Mouse (Mus musculus) erythroblast, adult 5-6 weeks (primary cell): ENCODE results near the gene Stk33. TPM values are rescaled to one million over a fixed set of nuclear protein-coding genes. Genes with fewer than 3 reads are reported as not detected.
A peak's percentile ranks its signal among the peaks of the same experiment; 100 is the strongest.
"Not testable (repeated sequence)": the region's sequence is repeated elsewhere in the genome, so short reads cannot be mapped to it uniquely, and the experiment has no call there.

Experiments
- ATAC-seq: replicated peaks from 2 replicates; pipeline ENCODE4 v1.8.0; 2016; ENCODE audit warnings: moderate number of reproducible peaks, mild to moderate bottlenecking, moderate TSS enrichment, inconsistent platforms; ENCODE audit not compliant: poor library complexity, low FRiP score, severe bottlenecking
- total RNA-seq, 2 experiments: library from RNA; stranded (forward) in 1 of 2; stranded (reverse) in 1 of 2; fragments of 150-400 nt in 1 of 2; fragments of 200-764, 138-1000 nt in 1 of 2; gene quantifications; 2 replicates each; pipeline versions ENCODE4 v1.2.3 to v1.2.4; 2015 to 2017; ENCODE audit warnings: low replicate concordance in 2 of 2

Stk33 gene
- not detected in 2 replicates for total RNA-seq (2015; ENCODE audit: low replicate concordance)
- not detected in 2 replicates for total RNA-seq (2017; ENCODE audit: low replicate concordance)

DNA sequence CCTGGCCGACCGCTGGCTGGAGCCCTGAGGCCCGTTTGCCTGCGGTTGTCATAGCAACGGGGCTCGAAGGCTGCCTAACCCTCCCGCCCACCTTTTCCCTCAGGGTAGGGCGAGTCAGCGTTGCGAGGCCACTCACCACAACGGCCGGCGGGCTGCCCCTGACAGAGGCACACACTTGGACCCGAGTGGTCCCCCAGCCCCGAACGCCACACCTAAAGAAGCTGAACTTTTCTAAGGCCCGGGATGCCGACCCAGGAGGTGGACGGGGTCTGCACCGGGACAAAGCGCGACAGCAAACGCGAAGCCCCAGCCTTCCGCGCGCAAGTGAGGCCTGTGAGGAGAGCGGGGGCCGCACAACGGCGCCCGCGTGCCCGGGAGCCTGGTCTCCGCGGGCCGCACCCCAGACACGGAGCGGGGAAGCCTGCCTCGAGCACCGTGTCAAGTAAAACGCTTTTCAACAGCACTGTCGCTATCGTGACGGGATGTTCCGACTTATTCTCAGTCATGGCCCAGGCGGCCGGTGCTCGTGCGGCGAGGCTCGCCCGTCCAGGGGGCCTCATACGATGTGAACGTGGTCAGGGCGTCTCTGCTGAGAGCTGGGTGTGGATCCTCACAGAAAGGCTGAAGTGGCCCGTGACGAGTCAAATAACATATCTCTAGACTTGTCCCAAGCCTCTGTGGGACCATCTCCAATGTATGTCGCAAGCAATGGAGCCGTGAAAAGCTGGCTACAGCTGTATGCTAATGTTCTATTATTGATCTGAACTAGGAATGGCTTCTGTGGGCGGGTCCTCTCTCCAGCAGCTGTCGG lies at the start of gene Stk33:
TSS of gene Stk33 (minus strand) at position 301 of the 811 bp plus-strand sequence.
- ATAC-seq: no peak

DNA sequence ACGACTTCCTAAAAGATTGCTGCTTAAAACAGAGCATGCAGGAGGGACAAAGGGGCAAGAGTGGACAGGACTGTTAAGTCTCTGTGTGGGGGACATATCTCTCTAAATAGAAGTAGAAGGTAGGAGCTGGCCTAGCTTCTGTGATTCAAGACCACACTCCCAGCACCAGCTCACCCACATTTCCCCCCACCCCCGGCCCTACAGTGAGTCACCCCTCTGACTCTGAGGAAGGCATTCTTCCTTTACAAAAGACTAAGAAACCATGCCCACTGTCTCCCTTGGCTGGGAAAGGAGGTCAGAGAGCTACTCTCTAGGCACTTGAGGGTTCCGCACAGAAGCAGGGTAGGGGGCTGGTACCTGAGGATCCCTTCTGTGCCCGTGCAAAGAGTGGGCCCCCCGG lies 45.3 kb upstream of the Stk33 start:
- ATAC-seq: no peak

DNA sequence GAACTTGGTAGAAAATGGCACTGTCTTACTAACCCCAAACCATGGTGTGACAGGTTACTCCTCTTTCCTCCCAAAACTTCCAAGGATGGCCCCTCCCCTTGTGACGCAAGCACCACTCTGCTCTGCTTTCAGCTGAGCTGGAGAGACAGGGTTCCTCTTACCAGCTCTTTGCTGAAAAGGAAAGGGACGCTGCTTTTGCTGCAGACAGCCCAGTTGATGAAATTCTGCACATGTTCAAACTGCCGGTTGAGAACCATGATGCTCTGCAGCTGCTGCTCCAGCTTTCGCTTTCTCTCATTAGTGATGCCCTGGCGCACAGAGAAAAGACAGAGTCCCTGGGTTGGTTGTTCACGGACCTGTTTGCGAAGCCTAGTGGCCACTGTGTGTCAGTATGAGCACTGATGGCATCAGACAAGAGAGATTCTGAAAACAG lies 41.9 kb upstream of the Stk33 start:
- ATAC-seq: no peak

DNA sequence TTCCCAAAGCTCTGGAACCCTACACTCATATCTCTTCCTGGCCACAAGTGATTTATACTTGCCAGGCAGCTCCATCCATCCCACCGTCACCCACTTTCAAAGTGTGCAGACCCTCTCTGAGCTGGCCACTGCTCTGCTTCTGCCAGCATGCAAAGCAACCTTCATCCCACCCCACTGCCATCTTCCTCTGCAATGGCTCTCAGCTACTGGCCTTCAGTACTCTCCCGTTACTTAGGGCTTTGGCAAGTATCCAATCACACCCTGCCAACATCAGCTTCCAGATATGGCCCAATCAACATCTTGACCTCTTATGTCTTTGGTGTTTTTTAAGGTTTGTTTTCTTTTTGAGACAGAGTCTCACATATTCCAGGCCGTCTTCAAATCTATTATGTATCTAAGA lies 39.0 kb upstream of the Stk33 start:
- no peak for ATAC-seq

DNA sequence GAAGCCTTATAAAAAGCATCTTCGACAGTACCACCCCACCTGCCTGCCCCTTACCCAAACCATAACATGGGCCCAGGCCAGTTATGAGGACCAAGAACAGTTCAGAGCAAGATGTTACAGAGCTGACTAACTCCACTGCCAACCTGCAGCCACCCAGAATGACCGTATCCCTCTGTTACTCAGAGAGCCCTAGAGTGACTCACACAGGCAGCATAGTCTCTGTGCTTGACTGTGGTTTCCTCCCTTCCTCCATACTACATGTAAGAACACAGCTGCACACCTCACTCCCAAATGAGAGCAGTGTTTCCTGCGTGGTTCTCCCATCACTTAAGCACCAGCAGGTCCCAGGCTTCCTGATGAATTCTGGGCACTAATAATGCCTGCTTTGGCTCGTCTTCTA lies 31.8 kb upstream of the Stk33 start:
- no peak for ATAC-seq

DNA sequence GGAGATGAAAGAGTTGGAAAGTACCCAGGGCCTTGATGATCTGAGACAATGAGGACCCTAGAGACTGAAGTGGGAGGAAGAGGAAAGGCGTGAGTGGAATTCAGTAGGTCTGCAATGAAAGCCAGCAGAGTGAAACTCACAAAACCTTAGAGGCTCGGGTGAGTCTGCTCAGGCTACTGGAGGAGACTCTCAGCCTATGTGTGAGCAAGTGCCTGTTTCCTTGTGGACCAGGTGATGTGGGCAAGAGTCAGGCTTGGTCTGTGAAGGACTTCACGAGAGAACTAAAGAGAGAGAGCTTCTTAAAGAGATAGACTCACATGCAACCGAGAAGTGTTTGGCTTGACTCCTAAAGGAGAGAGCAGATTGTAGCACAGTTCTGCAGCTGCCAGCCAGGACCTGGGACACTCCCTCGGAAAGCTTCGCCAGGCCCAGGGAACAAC lies 29.4 kb upstream of the Stk33 start:
- ATAC-seq: no peak

DNA sequence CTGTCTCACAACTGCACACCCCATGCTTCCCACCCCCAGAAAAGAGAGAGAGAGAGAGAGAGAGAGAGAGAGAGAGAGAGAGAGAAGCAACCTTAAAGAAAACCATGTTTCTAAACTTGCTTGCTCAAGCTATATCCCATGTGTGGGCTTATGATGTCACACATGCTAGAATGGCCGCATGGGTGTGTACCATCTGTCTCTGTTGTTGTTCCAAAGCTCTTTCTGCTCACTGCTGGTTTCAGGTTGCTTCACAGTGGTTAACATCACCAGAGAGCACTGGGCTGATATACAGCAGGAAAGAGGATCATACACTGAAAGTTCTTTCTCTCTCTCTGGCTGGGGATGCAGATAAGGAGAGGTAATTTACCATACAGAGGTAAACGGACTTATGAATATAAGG lies 28.7 kb upstream of the Stk33 start:
- ATAC-seq: no peak

DNA sequence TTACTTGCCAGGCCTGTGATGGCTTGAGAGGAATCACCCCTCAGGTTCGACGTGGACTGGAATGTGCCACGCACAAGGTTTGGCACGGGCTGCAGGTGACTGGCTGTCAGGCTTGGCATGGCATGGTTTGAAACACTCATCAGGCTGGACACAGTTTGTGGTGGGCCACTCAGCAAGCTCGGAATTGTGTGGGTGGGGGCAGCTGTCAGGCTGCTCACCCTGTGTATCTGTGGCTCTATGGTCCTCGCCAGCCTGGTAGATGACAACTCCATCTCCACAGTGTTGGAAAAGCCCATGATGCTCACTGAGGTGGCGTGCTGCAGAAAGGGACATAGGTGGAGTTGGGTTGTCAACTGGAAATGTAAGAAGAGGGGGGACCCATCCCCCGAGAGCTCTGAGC lies 21.8 kb upstream of the Stk33 start:
- no peak for ATAC-seq

DNA sequence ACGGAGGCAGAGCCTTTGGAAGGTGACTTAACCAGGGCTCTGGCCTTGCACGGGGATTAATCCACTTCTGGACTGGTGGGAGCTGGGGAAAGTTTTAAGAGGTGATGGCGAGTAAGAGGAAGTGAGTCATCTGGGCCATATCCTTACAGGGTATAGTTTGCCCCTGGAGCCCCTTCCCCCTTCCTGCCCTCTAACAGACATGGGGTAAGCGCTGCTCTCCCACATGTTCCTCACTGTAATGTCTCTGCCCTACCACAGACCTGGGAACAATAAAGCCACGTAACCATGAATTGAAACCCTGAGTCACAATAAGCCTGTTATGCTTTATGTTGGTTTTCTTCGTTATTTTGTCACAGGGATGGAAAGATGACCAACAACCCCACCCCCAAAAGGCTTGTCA lies 17.7 kb upstream of the Stk33 start:
- no peak for ATAC-seq

DNA sequence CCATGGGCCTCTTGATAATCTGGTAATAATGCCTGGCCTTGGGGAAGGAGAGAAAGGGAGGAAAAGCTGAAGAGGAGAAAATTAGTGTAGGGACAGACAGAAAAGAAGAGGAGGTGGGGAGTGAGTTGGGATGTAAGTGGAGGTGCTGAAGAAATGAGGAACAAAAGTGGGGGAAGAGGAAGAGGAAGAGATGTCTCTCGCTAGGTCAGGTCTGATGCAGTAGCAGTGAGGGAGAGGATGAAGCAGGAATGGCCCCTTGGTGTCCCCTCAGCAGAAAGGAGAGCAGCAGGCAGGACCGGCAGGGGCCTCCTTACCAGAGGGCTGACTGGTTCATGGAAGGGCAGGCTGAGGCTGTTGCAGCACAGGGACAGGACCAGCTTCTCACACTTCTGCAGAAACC lies 16.9 kb upstream of the Stk33 start:
- ATAC-seq: no peak

DNA sequence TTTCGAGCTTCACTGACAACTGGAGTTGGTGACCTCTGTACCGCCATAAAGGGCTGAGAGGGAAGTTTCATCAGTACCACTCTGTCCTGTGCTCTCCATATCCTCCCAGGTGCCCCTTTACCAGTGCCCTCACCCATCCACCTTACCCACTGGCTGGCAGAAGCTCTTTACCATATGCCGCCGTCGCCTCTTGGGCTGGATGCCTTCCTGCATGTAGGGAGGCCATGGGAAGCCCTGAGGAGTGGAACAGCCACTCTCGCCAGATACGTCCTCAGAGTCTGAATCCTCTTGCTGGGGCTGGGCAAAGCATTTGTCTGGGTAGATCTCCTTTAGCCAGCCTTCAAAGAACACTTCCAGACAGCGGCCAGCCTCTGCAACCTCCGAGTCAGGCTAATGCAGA lies 16.0 kb upstream of the Stk33 start:
- no peak for ATAC-seq

DNA sequence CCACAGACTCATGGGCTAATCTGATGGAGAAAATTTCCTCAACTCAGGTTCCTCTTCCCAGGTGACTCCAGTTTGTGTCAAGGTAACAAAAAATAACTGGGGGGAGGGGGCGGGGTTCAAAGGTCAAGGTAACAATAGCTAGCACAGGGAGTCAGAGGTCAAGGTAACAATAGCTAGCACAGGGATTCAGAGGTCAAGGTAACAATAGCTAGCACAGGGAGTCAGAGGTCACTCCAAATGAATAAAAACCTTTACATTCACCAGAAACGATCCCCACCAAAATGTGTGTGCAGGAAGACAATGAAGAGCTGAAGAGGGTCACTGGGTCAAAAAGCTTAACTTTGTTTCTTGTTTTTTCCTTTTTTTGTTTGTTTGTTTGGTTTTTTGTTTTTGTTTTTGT lies 9.2 kb upstream of the Stk33 start:
- ATAC-seq: no peak

DNA sequence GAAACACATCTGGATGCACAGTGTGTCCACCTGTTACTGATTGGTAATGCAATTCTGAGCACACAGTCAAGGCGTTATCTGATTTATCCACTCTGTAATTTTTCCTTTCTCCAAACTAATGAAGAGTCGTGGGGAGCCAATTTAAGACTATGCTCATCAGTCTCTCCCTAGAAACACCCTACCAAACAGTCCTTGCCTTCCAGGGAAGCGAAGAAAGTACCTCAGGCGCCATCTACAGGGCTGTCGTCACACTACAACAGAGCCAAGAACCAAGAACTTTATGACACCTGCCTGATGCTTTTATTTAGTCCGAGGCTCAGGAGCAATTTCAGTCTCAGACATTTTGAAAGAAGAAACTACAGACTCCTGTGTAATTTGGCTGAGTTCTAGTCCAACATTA lies 6.1 kb upstream of the Stk33 start:
- 0 out of 2 replicates have a peak, but pooled peaks have one; percentile 55 for ATAC-seq

DNA sequence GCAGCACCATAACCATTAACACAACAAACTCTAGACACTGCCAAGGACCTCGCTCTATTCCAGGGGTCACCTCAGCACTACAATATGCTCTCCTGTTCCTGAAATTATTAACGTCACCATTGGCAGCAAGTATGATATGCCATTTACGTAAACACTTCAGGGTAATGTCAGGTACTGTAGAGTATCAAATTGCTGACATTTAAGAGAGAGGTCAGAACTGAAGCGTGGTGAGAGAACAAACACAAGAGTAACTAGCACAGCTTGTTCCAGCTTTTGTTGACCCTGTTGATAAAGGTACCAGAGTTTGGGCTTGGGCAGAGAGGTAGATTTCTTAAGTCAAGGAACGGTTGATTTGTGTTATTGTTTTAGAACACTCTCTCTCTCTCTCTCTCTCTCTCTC lies 3.9 kb upstream of the Stk33 start:
- ATAC-seq: no peak

DNA sequence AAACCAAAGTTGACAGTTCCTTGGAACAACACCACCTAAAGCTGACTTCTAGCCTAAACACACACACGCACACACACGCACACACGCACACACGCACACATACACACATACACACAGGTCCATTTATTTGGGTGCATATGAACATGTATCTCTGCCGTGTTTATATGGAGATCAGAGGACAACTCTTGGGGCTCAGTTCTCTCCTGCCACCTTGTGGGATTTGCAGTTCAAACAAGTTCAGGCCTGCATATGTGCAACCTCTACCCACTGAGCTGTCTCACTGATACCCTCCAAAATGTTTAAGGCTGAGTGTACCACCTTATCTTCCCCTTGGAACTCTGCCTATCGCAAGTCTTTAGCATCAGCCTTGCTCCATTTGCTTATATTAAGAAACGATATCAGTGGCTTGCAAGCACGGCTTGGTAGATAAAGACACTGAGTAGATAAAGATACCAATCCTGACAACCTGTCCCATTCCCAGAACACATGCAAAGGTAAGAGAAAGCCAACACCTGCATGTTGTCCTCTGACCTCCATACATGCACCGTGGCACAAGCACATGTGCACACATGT lies 1.9 kb upstream of the Stk33 start:
- ATAC-seq: no peak

DNA sequence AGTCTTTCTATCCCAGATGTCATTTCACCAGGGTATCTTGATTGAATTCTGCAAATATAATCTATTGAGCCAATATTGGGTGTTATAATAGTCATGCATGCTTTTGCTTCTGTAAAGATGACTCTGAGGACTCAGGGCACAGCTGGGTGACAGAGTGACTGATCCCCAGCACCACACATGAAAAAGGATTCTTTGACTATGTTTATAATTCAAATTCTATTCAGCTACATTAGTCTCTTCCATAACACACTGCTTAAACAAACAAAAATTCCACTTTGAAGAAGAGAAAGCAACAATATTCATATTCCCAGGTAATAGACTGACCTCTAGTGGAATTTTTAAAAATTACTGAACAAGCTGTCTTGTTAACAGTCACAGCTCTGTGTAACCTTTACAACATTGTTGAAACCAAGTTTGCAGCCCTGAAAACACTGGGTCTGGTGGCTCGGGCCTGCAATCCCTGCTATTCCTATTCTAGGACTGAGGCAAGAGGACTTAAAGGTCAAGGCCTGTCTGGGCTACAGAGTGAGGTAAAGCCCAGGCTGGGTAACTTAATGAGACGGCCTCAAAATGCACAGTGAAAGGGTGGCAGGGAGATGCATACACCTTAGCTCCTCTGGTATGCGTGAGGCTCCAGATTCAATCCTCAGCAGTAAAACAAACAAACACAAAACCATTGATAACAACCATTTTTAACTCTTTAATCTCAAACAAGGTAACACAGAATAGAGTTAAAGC lies 14.3 kb downstream of the Stk33 start:
- ATAC-seq: no peak

DNA sequence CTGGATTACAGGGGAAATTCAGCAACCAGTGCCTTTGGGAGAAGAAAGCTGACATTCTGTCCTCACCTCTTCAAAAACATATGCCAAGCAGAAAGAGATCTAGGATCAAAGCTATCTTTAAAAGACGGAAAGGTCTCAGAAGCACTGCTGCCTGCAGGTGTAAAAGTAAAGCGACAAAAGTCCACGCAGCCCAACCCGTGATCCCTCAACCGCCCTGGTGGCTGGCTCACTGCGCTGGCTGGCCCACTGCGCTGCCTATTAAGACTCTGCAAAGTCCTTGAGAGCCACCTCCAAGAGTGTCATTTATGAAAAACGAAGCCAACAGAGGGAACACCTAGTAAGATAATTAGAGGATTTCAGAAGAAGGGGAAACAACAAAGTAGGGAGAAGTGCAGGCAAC lies 16.1 kb downstream of the Stk33 start:
- no peak for ATAC-seq

DNA sequence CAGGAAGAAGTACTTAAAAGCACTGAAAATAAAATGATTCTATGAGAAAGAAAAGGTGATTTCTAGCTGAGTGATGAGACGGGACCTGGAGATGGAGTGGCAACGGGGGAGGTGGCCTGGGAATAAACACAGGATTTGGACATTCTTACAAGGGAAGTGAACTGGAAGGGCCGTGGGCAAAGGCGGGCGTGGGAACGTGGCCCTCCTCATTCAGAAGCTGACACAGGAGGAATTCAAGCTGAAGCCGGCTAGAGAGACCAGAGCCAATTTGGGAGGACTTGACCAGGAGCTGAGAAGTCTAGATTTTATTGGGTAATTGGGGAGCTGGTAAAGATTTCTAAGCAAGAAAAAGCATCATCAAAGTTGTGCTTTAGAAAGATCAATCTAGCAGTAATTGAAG lies 33.4 kb downstream of the Stk33 start:
- no peak for ATAC-seq

DNA sequence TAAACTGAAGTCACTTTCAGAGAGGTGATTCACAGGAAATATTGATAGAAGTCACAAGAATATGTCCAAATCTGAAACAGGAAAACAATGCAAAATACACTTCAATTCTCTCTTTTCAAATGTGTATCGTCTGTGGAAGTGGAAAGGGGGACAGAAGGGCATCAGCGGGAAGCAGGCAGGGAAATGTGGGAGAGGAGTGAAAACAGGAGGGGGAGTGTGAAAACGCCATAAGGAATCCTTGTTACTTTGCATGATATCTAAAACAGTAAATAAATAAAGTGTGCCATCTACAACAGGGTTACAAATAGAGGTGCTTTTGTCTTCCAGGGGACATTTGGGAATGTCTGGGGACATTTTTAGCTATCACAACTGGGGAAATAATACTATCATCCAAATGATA lies 39.6 kb downstream of the Stk33 start:
- ATAC-seq: no peak

DNA sequence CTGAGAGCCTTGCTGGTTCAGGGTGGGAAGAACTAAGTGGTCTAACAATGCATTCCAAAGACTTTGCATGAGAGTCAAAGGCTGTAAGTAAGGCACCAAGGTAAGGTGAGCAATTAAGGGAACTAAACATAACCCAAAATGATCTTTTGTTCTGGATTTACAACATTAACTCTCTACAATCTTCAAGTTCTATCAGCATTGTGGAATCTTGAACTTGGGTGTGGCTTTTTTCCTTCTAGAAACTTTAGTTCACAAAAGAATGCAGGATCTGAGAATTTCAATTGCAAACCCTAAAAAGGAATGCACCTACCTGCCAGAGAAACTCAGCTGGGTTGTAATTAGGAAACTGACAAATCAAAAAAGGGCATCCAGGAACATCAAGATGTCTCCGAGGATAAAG lies 57.8 kb downstream of the Stk33 start:
- ATAC-seq: no peak

DNA sequence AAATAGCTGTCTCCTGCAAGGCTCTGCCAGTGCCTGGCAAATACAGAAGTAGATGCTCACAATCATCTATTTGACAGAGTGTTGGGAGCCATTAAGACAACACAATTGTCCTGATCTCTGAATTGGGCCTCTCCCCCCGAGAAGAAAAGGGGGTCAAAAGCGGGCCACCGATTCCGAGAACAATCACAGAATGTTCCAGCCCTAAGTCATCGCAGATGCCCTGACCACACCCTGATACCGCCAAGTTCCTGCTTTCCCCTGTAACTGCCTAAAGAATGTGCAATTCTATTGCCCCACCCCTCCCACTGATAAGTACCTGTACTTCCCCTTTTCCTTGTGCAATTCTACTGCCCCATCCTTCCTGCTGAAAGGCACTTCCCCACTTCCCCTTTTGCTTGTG lies 65.3 kb downstream of the Stk33 start:
- ATAC-seq: not testable (repeated sequence)
